Mouse (Mus musculus): ENCODE results near the gene Slc25a10.

GRCm38 (mm10) chr11:120520967-120521540 lies 29.4 kb downstream of the Slc25a10 start:
- TF ChIP-seq FLI1 (IDR thresholded peaks at IDR 0.05; ENCODE audit: low read length), result no peak
- no peak for TF ChIP-seq GATA1 (IDR thresholded peaks at IDR 0.05; ENCODE audit: borderline replicate concordance, low read length)
